Comparison of ENCODE assay signal across 8 mouse cellular contexts in the genomic region with DNA sequence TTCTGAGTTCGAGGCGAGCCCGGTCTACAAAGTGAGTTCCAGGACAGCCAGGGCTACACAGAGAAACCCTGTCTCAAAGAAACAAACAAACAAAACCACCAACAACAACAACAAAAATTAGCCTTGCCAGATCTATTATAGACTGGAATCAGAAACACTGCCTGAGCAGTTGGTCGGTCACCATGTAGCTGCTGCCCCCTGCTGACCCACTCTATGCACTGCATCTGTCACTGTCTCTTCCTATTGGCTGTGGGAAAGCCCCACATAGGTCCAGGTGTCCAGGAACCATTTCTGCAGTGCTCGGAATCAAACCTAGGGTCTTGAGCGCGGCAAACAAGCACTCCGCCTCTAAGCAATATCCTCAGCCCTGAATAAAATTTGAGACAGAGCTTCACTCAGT. TPM values are rescaled to one million over a fixed set of nuclear protein-coding genes. Genes with fewer than 3 reads are reported as not detected.
DNase-seq lines count a peak whose midpoint lies in the region; ATAC-seq and TF ChIP-seq lines count a peak whose summit lies in the region.

No protein-coding gene starts in this region.

- no peak for TF ChIP-seq POLR2A in cortical plate, adult 2 months (IDR thresholded peaks at IDR 0.05; ENCODE audit: extremely low read depth, insufficient read depth, low read length)
- TF ChIP-seq POLR2A in thymus, adult 2 months (IDR thresholded peaks at IDR 0.05; ENCODE audit: control insufficient read depth, extremely low read depth, insufficient read depth, low read length, poor library complexity): no peak

- H3K4me2 ChIP-seq in midbrain, embryonic 16.5 days (ENCODE audit: low read length): no peak overlapping the region
- H3K4me2 ChIP-seq in neural tube, embryonic 11.5 days (ENCODE audit: low read depth): no peak overlapping the region

- peak; percentile 50 for DNase-seq in midbrain, embryonic 10.5 days (ENCODE audit: low spot score)
- DNase-seq in adrenal gland, adult 18-20 months (ENCODE audit: low spot score in 2 of 2): peak; percentile 61 to 71
- peak; percentile 74 to 82 for DNase-seq in heart, postnatal 14 days
- peak; percentile 20 to 60 for DNase-seq in left cerebral cortex, adult 8-10 months (ENCODE audit: low spot score in 2 of 2)
- peak; percentile 57 for DNase-seq in neural tube, embryonic 11.5 days (ENCODE audit: low spot score)
- peak; percentile 73 for DNase-seq in thymus, adult 2 months

- no peak for ATAC-seq in midbrain, embryonic 16.5 days
- no peak for ATAC-seq in neural tube, embryonic 11.5 days (ENCODE audit: insufficient read depth, low FRiP score, low TSS enrichment)

- H3K27ac ChIP-seq in midbrain, embryonic 10.5 days (replicated peaks): no peak overlapping the region
- no peak overlapping the region for H3K27ac ChIP-seq in midbrain, embryonic 16.5 days (ENCODE audit: low read length)
- H3K27ac ChIP-seq in cortical plate, adult 2 months (ENCODE audit: insufficient read depth, low read length): no peak overlapping the region
- H3K27ac ChIP-seq in neural tube, embryonic 11.5 days (ENCODE audit: low read depth, low read length): no peak overlapping the region
- H3K27ac ChIP-seq in thymus, adult 2 months (ENCODE audit: control insufficient read depth, insufficient read depth, low read length): no peak overlapping the region

- H3K9me3 ChIP-seq in midbrain, embryonic 10.5 days (replicated peaks): no peaks in the 10 kb centered on the region
- no peaks in the 10 kb centered on the region for H3K9me3 ChIP-seq in midbrain, embryonic 16.5 days (replicated peaks; ENCODE audit: control insufficient read depth, low read length, poor library complexity, severe bottlenecking)
- H3K9me3 ChIP-seq in neural tube, embryonic 11.5 days (ENCODE audit: control insufficient read depth, low read length): no peaks in the 10 kb centered on the region

- H3K27me3 ChIP-seq in midbrain, embryonic 10.5 days (ENCODE audit: low read depth, poor library complexity, severe bottlenecking): no peaks in the 10 kb centered on the region
- H3K27me3 ChIP-seq in midbrain, embryonic 16.5 days (ENCODE audit: control insufficient read depth, insufficient read depth, low read depth, low read length): no peaks in the 10 kb centered on the region
- no peaks in the 10 kb centered on the region for H3K27me3 ChIP-seq in neural tube, embryonic 11.5 days (ENCODE audit: control insufficient read depth, insufficient read depth, low read length)
- no peaks in the 10 kb centered on the region for H3K27me3 ChIP-seq in thymus, adult 2 months (ENCODE audit: control insufficient read depth, insufficient read depth, low read length)

- no peaks in the 10 kb centered on the region for H3K36me3 ChIP-seq in midbrain, embryonic 10.5 days
- H3K36me3 ChIP-seq in midbrain, embryonic 16.5 days (ENCODE audit: control insufficient read depth, insufficient read depth, low read length): no peaks in the 10 kb centered on the region
- no peaks in the 10 kb centered on the region for H3K36me3 ChIP-seq in neural tube, embryonic 11.5 days (ENCODE audit: control insufficient read depth, insufficient read depth, low read length)
- H3K36me3 ChIP-seq in thymus, adult 2 months (ENCODE audit: control insufficient read depth, insufficient read depth, low read length): no peaks in the 10 kb centered on the region

- peak; percentile 87 for TF ChIP-seq CTCF in cortical plate, adult 2 months (IDR thresholded peaks at IDR 0.05; ENCODE audit: extremely low read depth, insufficient read depth, low read length)
- TF ChIP-seq CTCF in thymus, adult 2 months (IDR thresholded peaks at IDR 0.05; ENCODE audit: borderline replicate concordance, control insufficient read depth, extremely low read depth, insufficient read depth, low read length, poor library complexity): peak; percentile 79; the same call in 1 of the 2 replicates

- intact Hi-C loops in heart, postnatal 14 days (cut with DNase I): loop anchor here (5.0 kb wide), 1 partner anchor 411 kb away; no protein-coding TSS in a partner anchor

- H3K4me1 ChIP-seq in midbrain, embryonic 10.5 days: peaks cover 5% of the 10 kb centered on the region; the same call in 1 of the 2 replicates
- H3K4me1 ChIP-seq in midbrain, embryonic 16.5 days (ENCODE audit: control insufficient read depth, insufficient read depth, low read length): peaks cover 9% of the 10 kb centered on the region
- H3K4me1 ChIP-seq in cortical plate, adult 2 months (ENCODE audit: control insufficient read depth, insufficient read depth, low read length): no peaks in the 10 kb centered on the region
- no peaks in the 10 kb centered on the region for H3K4me1 ChIP-seq in neural tube, embryonic 11.5 days (ENCODE audit: control insufficient read depth, insufficient read depth, low read length)
- H3K4me1 ChIP-seq in thymus, adult 2 months (replicated peaks; ENCODE audit: control insufficient read depth, insufficient read depth, low read length): no peaks in the 10 kb centered on the region

- 80% methylated on average over 8 of the region's 8 CpGs for WGBS in midbrain, embryonic 10.5 days
- WGBS in midbrain, embryonic 16.5 days: 74% methylated on average over 8 of the region's 8 CpGs
- WGBS in neural tube, embryonic 11.5 days: 78% methylated on average over 8 of the region's 8 CpGs
- 77% methylated on average over 8 of the region's 8 CpGs for WGBS in thymus, adult 2 months

- no peak overlapping the region for H3K4me3 ChIP-seq in midbrain, embryonic 10.5 days
- no peak overlapping the region for H3K4me3 ChIP-seq in midbrain, embryonic 16.5 days (ENCODE audit: low read depth, low read length)
- H3K4me3 ChIP-seq in cortical plate, adult 2 months (ENCODE audit: insufficient read depth, low read length): no peak overlapping the region
- no peak overlapping the region for H3K4me3 ChIP-seq in neural tube, embryonic 11.5 days (ENCODE audit: low read depth, low read length)
- H3K4me3 ChIP-seq in thymus, adult 2 months (ENCODE audit: control insufficient read depth, insufficient read depth, low read length): no peak overlapping the region

- H3K9ac ChIP-seq in midbrain, embryonic 16.5 days (ENCODE audit: low read depth, low read length): no peak overlapping the region
- no peak overlapping the region for H3K9ac ChIP-seq in neural tube, embryonic 11.5 days (ENCODE audit: low read length)

RNA-seq across cellular contexts. Expression of a gene that starts 29.6 kb away (rescaled TPM):
- 21.9 and 23.2 TPM in 2 replicates for polyA plus RNA-seq in midbrain, embryonic 10.5 days (2016; fragmentation: Nextera tagmentation; extraction: Ambion mirVana)
- 9.8 and 11.7 TPM in 2 replicates for polyA plus RNA-seq in midbrain, embryonic 16.5 days (2015; fragmentation: Nextera tagmentation; extraction: Ambion mirVana)
- total RNA-seq in adrenal gland, adult 18-20 months (2021): 10 to 100 TPM; 15.0 to 16.1 TPM
- polyA plus RNA-seq in cortical plate, adult 2 months (2012; rRNA removed): 7.6 TPM in 2 replicates
- total RNA-seq in heart, postnatal 14 days (2021): 1 to 10 TPM; 8.6 to 8.8 TPM
- 10 to 100 TPM in 3 of 4 experiments, 1 to 10 TPM in 1; 9.4 to 14.5 (median 11.6) TPM for total RNA-seq in left cerebral cortex, adult 8-10 months (2022)
- polyA plus RNA-seq in neural tube, embryonic 11.5 days (2014; fragmentation: Nextera tagmentation; extraction: Ambion mirVana): 18.5 and 19.8 TPM in 2 replicates
- 5.6 and 6.8 TPM in 2 replicates for polyA plus RNA-seq in thymus, adult 2 months (2012; rRNA removed)
